Mouse (Mus musculus) megakaryocyte-erythroid progenitor cell, adult 5 weeks (primary cell): ENCODE results near the gene Shisal2b. TPM values are rescaled to one million over a fixed set of nuclear protein-coding genes. Genes with fewer than 3 reads are reported as not detected.

Experiments used
- polyA plus RNA-seq: library from polyadenylated mRNA; stranded (reverse); fragments of >175 nt; gene quantifications from 2 replicates; pipeline ENCODE4 v1.2.3, GENCODE M21; 2012

Shisal2b gene
- not detected in 2 replicates for polyA plus RNA-seq

DNA sequence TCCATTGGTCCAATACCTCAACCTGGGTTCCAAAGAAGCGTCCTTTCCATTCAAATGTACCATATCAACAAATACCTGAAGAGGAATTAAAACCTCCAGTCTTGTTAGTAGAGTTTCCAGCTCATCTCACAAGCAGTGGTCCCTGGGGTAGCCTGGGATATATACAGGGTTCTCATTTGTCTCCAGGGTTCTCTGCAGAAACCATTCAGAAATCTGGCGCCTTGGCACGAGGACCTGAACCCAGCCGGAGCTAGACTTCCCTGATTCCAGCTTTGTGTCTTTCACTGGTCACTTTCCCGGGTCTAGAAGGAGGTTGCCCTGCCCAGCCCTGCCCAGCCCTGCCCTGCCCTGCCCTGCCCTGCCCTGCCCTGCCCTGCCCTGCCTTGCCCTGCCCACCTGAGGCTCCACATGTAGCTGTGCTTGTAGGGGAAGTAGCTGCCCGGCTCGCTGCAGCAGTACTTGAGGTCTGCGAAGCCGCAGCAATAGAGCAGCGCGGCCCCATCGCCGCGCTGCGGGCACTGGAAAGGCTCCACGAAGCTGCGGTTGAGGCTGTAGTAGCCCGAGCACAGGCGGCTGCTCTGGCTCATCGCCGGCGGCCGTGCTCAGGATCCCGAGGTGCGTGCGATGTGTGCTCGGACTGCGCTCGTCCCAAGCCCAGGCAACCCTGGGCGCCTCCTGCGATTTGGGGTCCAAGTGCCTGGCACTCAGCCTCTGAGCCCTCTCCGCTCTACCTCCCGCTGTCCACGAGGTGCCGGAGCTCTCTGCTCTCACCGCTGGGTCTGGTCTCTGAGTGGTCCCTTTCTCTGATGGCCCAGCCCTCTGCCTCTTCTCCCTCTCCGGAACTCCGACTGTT lies at the start of gene Shisal2b:
Shisal2b (minus strand) TSS at position 767 of the 853 bp plus-strand sequence.

DNA sequence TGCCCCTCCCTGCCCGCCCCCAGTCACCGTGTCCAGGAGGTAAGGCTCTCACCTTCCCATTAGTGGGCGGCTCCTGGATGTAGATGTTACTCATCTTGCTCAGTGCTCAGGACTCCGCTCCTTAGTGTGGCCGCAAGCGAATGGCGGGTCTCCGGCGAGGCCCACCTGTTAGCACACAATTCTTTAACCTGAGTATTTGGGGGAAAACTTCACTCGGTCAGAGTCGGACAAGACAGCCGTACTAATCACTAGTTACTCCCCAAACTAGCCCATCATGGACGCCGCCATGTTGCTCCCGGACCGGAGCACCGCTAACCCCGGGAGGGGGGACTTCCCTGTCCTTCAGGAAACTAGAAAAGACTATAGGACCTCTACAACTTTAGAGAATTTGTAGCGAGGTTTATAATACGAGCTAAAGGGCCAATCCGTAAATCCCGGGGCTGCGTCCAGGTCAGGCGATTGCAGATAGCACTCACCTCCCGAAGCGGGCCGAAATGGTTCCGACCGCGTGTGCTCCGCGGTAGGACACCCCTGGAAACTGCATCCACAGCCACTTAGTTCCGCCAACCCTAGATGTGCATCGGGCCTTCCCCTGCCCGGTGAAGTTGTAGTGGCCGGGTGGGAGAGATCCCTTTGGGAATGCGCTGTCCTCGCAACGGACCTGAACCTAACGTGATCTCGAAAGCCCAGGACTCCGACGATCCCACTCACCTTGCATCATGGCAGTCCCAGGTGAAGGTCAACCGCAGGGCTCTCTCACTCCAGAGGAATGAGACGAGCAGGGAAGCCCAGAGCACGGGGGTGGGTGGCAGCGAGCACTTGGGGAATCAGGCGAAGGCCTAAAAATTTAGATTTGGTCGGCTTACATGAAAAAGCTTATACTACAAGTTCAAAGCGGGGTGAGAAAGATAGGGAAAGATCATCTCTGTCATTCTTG lies 46.8 kb downstream of the Shisal2b start, which contains the start of gene Cwc27:
Cwc27 (minus strand) TSS at position 508 of the 937 bp plus-strand sequence.

Other genes with a start within 250 kb of the Shisal2b start
- 1.7 and 2.4 TPM in 2 replicates for gene Srek1ip1, start 71.4 kb downstream of the Shisal2b start, polyA plus RNA-seq
- gene Cwc27, start 46.8 kb downstream of the Shisal2b start, polyA plus RNA-seq = 3.6 and 5.2 TPM in 2 replicates
- gene Rgs7bp, start 191.0 kb upstream of the Shisal2b start, polyA plus RNA-seq = 0.15 and 0.27 TPM in 2 replicates
- not detected in 2 replicates for gene 4933425L06Rik, start 218.2 kb upstream of the Shisal2b start, polyA plus RNA-seq